Mouse (Mus musculus): Measurements from ENCODE around the gene Sbds.

Sbds gene

DNA sequence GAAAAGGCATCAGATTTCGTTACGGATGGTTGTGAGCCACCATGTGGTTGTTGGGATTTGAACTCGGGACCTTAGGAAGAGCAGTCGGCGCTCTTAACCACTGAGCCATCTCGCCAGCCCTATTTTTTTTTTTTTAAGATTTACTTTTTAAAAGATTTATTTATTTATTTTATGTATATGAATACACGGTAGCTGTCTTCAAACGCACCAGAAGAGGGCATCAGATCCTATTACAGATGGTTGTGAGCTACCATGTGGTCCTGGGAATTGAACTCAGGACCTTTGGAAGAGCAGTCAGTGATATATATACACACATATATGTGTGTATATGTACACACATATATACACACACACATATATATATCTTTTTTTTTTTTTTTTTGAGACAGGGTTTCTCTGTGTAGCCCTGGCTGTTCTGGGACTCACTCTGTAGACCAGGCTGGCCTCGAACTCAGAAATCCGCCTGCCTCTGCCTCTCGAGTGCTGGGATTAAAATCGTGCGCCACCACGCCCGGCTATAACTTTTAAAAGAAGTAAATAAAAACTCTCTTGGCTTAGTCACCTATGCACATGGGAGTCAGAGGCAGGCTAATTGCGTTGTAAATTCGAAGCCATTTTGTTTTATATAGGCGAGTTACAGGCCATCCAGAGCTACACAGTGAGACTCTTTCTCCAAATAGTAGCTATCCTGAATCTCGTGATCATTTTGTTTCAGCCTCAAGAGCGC lies 632 bp upstream of the Sbds start:
- DNase-seq, result peak in 1 of 2 experiments; percentile 24

DNA sequence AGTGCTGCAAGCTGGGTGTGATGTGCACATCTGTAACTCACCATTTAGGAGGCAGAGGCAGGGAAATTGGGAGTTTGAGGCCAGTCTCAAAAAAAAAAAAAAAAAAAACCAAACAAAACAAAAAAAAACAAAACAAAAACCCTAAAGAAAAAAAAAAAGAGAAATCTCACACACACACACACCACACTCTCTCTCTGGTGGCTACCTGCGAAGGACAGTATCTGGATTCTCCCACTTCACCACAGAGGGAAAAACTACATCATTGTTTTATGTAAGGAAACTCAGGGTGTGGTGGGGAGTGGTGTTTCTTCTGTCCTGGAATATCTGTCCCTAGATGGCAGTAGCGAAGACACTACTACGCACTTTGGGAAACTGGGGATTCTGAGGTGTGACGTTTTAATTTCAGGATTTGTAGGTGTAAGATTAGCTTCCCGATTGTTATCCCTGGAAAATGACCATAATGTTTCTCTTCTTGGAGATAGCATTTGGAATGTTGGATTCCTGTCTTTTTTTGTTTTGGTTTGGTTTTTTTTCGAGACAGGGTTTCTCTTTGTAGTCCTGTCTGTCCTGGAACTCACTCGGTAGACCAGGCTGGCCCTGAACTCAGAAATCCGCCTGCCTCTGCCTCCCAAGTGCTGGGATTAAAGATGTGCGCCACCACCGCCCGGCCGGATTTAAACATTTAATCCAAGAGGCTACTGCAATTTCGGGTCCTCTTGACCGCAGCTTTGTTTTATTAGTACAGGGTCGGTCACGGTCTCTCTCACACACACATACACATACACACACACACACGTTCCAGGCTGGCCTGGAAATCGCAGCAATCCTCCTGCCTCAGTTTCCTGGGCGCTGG lies 940 bp downstream of the Sbds start:
- DNase-seq, result peak; percentile 40 to 62

DNA sequence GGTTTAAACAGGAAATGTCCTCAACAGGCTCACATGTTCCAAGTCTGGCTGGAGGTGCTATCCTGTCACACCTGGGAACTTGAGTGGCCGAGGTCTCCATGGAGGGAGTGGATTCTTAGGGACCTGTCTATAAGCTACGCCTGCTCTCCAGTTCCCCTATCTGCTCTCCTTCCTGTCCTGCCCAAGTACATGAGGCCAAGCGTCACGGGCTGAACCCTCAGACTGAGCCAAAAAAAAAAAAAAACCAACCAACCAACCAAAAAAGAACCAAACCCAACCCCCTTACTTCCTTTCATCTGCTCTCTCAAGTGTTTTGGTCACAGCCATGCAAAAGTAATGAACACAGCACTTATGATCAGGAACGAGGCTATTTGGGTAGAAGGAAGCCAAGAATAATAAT lies 7.5 kb downstream of the Sbds start:
- no peak for DNase-seq

DNA sequence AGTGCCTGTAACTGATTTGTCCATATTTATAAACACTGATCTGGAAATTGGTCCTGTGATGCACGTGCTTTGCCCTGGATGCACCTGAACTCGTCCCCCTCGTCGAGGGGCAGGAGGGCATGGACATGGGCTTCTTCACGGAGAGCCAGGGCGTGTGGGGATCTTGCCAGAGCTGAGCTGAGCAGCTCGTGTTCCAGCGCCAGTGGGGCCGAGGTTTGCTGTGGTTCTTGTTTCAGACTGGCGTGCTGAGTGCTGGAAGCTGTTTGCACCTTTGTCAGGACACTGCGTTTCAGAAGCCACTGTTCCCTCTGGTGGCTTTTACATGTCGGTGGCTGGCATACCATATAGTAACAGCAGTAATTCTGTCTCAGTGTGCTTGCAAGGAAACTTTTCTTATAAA lies 13.9 kb downstream of the Sbds start:
- no peak for DNase-seq

DNA sequence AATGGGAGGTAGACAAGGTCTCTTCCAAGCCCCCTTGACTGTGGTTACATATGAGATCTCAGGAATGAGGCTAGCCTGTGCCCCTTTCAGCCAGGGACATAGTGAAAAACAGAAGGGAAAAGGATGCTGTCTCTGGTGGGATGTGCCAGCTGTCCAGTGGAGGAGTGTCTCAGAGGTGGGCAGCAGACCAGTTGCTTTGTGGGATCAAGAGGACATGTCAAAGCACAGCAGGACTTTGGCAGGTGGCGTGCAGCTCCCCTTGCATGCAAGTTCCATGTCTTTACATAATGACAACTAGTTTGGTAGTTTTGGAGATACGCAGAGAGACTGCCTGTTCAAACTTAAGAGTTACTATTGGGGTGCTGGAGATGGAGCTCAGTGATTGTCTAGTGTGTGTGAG lies 15.5 kb downstream of the Sbds start:
- no peak for DNase-seq

DNA sequence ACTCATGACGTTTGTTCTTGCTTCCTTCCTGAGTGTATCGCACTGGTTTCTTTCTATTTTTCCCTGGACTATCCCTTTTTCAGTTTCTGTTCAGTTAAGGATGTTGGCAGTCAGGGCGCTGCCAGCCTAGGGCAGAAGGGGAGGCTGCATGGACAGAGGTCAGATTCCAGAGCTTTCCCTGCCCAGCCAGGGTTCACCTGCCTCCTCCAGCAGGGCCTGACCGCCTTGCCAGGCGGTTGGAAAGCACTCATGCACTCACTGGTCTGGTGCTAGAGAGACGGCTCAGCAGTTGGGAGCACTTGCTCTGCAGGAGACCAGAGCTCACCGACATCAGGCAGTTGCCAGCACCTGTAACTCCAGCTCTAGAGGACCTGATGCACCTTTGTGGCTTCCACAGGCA lies 16.1 kb downstream of the Sbds start:
- DNase-seq, result peak; percentile 77 to 84

DNA sequence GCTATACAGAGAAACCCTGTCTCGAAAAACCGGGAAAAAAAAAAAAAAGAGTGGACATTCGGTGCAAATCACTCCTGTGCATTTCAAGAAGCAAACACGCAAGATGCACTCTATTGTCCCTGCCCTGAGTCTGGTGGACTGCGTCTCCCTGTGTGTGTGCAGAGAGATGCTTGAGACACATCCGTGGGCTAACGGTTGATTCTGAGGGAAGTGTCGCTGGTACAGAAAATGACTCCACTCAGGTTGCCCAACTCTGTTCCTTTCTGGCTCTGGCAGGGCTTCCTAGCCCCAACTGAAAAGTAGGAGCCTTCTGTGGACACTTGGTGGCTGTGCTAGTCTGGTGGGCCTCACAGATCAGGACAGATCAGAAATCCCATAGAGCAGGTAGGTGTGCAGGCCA lies 19.0 kb downstream of the Sbds start:
- DNase-seq, result no peak

DNA sequence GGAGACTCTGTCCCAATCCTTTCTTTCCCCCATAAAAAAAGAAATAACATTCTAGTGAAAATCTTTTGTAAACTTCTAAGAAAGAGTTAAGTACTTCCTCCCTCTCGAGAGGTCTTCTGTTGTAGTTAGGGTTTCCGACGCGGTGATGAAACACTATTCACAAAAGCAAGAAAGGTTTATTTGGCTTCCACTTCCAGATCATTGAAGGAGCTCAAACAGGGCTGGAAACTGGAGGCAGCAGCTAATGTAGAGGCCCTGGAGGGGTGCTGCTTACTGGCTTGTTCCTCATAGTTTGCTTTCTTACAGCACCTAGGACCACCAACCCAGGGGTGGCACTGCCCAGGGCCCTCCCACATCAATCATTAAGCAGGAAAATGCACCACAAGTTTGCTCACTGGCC lies 27.2 kb downstream of the Sbds start:
- DNase-seq, result no peak

DNA sequence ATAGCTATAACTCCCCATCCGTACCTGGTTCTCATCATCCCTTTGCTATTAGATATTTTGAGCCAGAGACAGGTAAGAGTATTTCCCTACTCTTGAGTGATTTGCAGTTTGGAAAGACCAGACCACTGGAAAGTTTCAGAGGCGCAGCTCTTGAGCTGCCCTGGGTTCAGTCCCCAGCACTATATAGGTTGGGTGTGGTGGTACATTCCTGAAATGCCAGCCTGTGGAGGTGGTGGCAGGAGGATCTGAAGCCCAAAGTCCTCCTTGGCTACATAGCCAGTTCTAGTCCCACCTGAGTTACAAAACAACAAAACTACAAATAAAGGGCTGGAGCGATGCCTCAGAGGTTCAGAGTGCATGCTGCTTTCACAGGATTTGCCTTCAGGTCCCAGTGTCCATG lies 28.5 kb downstream of the Sbds start:
- DNase-seq, result no peak

DNA sequence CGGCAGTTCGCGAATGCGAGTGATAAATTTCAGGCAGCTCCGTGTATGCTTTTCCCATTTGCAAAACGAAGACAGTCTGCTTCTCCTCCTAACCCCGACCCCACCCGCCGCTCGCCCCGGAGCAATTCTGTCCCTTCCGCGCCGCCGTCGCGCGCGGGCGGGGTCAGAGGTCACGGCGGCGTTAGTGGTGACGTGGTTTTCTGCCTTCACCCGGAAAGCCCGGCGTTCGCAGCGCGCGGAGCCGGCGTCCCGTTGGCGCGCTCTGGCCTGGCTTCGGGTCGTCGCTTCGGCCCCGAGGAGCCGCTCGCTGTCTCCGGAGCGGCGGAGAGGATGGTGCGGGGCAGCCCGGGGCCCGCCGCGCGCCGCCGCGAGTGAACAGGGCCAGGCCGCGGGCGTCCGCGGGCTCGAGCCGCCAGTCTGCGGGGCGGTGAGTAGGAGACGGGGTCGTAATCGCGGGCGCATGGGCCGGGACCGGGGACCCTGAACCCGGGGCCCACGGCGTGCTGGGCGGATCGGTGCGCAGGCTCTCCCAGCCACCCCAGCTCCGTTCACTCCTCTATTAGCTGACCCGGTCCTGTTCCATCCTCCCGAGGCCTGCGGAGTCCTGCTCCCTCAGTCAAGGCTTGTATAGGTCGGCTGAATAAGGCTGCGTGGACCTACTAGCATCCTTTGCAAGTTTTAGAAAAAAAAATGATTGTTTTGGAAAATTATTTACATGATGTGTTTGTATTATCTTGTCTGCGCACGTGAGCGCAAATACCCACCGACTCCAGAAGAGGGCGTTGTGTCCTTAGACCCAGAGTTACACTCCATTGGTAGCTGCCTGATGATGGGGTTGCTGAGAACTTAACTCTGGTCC lies 33.0 kb downstream of the Sbds start:
- peak; percentile 92 to 95 for DNase-seq

DNA sequence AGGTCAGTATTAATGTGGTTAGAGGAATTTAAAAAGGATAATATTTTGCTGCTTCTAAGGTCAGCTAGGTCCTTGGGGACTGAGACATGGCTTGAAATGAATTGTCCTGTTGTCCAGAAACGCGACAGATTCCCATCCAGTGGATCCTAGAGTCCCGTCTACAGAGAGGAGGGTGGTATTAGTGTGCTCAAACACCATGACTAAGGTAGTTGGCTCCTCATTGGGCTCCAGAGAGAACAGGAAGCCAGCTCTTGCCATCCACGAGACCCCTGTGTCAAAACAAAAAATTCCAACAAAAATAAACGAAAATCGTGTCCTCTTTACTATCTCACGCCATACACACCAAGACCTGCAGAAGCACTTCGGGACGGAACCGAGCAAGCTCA lies 33.6 kb downstream of the Sbds start:
- DNase-seq, result no peak

DNA sequence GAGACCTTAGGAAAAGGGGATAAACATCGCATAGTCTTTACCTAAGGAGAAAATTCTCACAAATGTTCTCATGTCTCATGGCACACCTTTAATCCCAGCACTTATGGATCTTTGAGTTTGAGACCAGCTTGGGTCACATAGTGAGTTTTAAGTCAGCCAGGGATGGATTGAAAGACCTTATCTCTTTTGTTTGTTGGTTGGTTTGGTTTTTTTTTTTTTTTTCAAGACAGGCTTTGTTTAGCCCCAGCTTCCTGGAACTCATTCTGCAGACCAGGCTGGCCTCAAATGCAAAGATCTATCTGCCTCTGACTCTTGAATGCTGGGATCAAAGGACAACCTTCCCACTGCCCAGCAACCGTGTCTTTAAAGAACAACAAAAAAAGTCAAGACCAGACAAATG lies 34.0 kb downstream of the Sbds start:
- DNase-seq, result peak in 1 of 2 experiments; percentile 27

DNA sequence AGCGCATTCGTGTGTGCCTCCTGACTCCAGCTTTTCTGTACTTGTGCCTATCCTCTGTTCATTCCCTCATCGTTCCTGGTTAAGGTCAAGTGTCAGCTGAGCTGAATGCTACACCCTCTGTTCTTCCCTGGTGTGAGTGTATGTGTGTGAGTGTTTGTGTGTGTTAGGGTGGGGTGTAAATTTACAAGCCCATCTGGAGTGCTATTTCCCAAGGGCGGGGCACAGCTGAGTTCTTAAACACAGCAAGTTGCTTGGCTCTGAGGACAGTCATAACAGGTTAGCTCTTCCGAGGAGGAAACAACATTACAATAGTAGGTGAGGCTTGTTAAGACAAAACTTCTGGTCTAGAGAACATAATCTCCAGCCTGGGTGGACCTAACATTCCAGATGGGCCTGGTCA lies 37.0 kb downstream of the Sbds start:
- no peak for DNase-seq

DNA sequence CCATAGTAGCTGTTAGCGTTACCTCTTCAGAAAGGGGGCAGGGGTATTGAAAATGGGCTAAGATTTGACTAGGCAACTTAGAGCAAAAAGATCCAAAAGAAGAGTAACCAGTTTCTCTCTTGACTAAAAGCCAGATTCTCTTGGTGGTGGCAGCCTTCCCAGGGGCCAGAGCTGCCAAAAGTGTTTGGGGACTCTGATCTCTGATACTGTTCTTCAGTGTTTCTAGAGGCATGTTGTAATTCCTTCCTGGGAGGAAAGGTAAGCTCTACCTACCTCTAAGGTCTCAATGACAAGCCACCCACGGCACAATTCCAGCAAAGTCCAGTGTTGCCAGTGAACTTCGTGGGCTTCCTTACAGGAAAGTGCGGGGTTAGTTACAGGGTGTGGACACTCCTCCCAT lies 37.9 kb downstream of the Sbds start:
- peak in 1 of 2 experiments; percentile 41 for DNase-seq

DNA sequence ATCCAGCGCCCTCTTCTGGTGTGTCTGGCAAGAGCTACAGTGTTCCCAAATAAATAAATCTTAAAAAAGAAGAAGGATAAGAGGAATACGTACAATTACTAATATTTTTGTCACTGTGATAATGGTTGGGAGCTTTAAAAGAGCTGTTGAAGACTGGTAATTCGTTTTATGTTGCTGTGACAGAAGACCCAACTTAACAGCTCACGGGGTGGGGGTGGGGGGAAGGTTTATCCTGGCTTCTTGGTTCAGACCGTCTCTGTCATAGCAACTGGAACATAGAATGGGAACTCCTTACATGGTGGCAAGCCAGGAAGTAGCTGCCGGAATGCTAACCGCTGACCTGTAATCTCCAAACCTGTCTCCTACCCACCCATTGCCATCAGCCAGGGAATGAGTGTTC lies 38.5 kb downstream of the Sbds start, which contains the start of gene Tmem248:
Gene Tmem248 (plus strand): TSS at position 301 of the 400 bp plus-strand sequence.
- DNase-seq, result peak in 1 of 2 experiments; percentile 14

DNA sequence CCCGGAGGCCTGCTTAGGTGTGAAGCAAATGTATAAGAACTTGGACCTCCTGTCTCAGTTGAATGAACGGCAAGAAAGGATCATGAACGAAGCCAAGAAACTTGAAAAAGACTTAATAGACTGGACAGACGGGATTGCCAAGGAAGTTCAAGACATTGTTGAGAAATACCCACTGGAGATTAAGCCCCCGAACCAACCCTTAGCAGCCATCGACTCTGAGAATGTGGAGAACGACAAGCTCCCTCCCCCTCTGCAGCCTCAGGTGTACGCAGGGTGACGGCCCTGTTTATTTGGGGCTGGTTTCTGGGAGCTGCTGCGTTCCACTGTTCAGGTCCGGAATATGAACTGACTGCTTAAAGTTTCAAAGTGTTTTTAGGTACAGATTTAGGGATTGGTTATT lies 42.4 kb downstream of the Sbds start:
- no peak for DNase-seq

DNA sequence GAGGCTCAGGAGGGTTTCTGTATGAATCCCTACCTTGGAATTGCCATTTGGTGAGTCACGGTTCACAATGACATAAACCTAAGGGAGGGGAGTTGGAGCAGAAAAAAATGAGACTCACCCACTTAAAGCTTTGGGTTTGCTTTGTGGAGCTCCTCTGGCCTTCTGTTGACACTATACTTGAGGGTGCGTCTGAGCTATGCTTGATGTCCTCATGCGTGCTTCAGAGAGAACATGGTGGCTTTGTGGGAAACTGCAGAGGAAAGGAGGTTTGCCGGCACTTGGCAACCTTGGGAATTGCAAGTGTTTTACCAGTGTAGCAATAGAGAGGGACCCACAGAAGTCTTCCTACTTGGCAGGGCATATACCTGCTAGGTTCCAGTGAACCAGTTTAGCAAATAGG lies 48.0 kb downstream of the Sbds start:
- no peak for DNase-seq

DNA sequence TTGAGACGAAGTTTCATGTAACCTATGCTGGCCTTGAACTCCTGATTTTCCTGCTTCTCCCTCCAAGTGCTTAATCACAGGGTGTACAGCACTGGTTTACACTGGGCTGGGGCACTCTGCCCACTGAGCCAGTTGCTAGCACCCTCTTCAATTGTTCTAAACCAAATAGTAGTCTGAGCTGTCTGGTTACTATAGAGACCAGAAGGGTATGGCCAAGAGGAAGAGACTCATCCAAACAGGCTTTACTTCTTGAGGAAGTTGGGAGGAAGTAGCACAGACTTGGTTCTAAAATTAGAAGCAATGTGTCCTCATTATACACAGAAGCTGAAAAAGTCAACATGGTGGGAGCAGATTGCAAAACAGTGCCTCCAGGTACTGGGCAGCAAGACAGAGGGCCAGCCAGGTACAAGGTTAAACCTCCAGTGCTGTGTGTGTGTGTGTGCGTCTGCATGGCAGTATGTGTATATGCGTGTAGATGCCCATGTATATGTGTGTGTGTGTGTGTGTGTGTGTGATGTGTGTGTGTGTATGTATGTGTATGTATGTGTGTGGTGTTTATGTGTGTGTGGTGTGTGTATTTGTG lies 49.8 kb downstream of the Sbds start:
- DNase-seq, result no peak

DNA sequence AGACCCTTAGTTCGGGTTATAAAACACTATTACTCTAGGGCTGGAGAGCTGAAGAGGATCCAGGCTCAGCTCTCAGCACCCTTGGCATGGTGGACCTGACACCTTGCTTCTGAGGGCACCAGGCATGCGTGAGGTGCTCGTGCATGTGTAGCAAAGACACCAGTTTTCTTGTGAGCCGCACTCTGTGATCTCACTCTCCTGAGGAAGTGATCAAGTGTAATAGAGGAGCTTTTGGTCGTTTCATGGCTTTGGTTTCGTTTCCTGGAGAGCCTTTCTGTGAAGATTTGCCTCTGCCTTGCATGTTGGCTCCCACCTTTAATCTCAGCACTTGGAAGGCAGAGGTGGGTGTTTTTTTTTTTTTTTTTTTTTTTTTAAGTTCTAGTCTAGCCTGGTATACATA lies 50.8 kb downstream of the Sbds start:
- no peak for DNase-seq

DNA sequence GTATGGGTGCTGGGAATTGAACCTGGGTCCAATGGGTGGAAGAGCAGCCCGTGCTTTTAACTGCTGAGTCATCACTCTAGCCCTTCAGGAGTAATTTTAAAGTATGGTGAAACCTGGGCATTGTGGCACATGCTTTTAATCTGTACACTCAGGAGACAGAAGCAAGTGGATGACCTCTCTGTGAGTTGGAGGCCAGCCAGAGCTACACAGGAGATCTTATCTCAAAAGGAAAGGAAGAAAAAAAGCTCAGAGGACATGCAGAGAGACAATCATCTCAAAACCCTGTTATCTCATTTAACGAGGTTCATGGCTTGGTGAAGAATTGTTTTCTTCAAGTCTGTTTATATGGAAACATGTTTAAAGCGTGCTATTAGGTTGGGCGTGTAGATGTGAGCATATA lies 51.4 kb downstream of the Sbds start:
- no peak for DNase-seq

DNA sequence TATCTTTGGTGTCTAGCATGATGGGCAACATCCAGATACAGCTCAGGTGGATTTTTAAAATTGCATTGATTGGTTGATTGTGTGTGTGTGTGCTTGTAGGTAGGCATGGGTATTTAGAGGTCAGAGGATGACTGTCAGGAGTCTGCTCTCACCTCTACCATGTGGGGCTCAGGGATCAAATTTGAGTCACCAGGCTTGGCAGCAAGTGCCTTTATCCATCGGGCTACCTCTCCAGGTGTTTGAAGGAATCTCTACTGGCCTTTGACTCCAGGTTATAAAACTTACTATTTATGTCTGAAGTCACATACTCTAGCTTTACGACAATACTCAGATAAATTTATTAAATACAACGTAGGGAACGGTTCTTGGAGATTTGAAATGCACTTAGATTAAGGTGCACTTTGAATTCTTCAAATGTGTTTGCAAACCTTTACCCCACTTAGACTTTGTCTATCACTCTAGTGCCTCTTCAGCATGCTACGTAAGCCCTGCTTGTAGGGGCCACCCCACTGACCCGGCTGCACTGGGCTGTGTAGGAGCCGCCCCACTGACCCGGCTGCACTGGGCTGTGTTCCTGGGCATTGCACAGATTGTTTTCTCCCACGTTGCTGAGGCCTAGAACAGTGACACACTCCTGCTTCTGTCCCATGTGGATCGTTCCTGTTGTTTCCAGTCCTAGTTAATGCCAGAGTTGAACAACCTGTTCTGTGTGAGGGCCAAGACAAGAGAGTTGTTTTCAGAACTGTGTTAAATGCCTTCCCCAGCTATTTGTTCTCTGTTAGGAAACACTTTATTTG lies 54.9 kb downstream of the Sbds start:
- DNase-seq, result peak; percentile 74 to 87

DNA sequence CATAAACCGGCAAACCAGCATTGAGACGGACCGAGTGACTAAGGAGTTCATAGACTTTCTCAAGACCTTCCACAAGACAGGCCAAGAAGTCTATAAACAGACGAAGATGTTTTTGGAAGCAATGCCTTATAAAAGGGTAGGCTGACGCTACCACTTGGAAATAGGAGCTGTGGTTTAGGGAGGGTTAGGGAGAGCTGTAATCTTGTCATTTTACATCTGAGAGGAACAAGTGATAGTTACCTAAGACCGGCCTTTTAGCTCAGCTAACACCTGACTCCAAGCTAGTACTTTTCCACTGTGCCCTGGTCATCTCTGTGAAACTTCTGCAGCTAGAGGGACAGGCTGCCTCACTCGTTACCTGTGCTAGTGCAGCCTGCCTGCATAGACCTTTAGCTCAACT lies 57.3 kb downstream of the Sbds start:
- DNase-seq, result no peak
